Mouse (Mus musculus): ENCODE measurements at regions not wholly inside any gene's neighbourhood (a gene's known extent, or its start where the extent isn't known, plus 50 kb on each side); places are given as distances from the start of the nearest gene placed in this dataset.

DNA sequence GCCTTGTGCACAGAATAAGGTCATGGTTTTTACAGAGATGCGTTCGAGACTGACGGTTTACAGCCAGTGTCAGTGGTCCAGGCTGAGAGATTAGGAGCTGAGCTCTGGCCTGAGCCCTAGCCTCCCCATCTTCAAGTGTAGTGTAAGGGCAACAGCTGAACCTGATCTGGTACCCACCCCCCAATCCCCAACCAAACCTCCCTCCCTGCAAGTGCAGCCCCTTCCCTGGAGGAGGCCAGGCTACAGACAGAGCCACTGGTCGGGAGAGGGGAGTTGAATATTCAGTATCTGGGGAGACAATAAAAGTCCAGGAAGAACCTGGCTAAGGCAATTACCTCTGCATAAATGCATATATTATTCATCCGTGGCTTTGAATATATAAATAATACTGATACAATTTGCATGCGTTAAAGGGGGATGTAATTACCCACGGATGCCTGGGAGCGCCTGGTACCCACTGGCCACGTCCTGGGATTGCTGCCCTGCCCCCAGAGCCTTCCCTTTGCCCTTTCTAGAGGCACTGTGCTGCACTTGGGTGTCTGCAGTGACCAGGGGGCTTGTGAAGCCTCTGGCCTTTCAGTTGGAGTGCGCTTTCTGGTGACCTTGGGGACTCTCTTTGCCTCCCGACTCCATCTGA, 95.5 kb upstream of the Mvb12b start:
- DNase-seq (ENCODE audit: low read depth, low spot score), result no peak

DNA sequence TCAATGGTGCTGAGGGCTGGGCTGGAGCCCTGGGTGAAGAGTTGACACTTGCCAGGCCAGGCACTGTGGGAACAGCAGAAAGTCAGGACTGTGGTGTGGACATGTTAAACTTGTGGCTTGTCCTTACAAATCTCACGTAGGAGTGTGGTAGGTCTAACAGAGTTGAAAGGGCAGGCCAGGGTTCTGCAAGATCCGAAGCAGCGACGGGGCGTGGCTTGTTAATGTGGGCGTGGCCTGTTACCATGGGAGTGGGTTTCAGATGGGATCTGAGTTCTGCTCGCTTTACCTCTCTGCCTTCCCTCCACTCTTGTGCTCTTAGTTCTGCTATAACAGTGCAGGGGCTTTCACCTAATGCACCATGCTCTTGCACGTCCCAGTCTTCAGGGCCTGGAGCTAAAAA, 94.2 kb upstream of the Mvb12b start:
- peak; percentile 71 for DNase-seq (ENCODE audit: low read depth, low spot score)

DNA sequence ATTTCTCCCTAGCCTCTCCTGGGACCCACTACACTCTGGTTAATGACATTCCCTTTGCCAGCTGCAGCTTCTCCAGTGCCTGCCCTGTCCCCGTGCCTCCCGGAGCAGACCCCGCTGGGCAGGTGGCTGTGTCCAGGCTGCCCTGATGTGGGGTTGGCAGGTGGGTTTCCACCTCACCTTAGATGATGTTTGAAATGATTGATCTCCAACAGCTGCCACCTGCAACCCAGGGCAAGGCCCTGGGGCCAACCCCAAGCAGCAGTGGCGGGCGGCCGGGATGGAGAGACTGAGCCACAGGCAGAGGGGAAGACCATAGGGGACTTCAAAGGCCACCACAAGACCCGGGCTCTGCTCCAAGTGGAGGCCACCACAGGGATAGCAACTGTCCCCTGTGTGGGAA, 93.6 kb upstream of the Mvb12b start:
- no peak for DNase-seq (ENCODE audit: low read depth, low spot score)

DNA sequence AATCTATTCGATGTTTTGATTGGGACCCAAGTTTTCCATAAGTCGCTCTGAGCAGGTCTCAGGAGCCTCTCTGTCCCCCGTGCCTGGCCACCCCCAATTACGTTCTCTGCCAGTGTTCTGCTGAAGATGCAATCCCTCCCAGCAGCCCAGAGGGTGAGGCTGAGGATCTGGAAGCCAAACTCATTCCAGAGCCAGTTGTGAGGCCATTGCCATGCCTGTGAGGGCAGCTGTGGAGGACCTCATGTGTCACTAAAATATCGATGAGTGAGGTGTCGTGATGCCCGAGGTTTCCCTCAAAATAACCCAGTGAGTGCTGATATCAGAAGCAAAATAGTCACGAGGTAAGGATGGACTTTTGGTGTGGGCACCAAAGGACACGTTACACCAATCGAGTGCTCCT, 93.1 kb upstream of the Mvb12b start:
- no peak for DNase-seq (ENCODE audit: low read depth, low spot score)

DNA sequence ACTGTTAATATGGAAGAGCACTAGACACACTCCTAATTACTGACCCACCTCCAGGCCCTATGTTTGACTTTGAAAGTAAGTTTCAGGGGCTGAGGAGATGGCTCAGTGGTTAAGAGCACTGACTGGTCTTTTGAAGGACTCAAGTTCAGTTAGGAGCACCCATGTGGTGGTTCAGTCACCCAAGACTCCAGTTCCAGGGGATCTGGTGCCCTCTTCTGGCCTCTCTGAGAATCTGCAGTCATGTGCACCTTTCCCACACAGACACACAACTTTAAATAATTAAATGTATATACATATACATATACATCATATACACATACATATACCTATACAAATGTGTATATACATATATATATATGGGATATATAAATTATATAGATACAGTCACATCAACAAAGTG, 91.5 kb upstream of the Mvb12b start:
- DNase-seq (ENCODE audit: low read depth, low spot score), result peak; percentile 54

DNA sequence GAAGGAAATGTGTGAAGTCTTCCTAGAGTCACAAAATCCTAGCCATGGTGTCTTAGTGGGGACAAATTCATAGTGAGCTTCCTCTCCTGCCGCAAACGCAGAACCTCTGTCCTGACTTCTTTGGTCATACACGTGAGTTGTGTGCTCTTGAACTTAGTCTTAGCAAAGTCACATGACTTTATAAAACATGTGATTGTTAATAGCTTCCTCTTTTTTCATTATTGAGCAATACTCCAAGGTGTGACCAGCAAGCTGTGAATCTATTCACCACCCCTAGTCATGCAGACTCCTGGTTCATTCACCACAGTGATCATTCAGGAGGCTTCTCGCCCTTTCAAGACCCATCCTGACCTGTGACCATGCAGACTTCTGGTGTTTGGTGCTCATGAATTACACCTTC, 90.8 kb upstream of the Mvb12b start:
- no peak for DNase-seq (ENCODE audit: low read depth, low spot score)

DNA sequence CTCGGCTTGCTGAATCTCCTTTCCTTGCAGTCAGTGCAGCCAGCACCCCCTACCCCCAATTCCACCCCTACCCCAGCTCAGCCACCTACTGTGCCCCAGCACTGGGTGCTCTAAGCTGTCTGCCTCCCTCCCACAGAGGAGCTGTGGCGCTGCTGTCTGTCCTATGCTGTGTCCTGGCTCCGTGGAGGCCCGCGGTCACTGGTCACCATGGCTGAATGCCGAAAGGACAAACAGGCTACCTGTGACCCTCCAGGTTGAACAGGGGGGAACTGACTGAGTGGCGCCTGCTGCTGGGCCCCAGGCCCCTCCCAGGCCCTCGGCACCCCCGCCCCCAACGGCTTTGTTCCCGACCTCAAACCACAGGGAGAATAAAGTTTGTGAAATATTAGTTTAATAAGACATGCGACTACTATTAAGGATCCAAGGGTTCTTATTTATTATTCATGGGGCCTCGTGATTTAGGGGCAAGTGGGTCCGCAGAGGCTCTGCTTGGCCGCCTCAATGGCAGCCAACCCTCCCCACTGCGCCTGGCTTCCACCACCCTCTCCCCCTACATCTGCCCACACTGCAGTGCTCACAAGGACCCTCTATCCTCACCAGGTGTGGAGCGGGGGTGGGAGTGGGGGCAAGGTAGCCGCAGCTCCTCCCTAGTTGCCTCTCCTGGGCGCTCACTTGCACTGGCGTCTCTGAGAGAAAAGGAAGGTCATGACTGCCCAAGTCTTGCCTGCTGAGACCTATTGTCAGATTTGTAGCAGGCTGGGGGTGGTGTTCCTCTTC, 90.0 kb upstream of the Mvb12b start:
- DNase-seq (ENCODE audit: low read depth, low spot score), result no peak

DNA sequence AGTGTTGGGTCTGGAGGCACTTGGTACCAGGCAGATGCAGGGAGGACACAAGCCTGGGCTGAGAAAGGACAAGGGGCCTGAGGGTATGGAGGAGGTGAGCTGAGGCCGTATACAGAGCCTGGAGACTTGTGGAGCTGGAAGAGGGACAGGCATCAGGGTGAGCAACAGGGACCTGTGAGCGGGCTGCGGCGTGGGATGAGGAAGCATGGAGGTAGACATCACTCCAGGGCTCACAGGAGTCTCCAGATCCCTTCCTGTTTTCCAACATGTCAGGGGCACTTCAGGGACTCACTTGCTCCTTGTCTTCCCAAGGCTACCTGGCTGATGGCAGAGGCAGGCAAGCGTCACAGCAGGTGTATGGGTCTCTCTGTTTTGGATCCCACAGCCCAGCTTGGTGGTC, 89.4 kb upstream of the Mvb12b start:
- DNase-seq (ENCODE audit: low read depth, low spot score), result no peak

DNA sequence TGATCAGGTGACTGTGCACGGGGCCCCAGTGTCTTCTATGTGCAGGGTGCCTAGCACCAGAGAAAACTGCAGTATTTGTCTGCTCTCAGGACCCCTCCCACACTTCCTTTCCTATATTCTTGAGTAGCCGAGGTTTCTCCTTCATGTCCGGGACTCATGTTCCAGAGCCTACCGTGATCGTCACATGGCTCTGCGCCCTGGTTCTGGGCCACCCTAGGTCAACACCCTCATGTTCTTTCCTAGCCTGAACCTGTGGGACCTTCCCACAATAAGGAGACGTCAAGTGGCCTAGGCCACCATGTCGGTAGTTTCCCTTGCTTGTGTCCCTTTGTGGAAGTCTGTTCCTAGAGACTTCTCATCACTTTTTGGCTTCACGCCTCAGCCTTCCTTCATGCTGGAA, 88.4 kb upstream of the Mvb12b start:
- DNase-seq (ENCODE audit: low read depth, low spot score), result no peak

DNA sequence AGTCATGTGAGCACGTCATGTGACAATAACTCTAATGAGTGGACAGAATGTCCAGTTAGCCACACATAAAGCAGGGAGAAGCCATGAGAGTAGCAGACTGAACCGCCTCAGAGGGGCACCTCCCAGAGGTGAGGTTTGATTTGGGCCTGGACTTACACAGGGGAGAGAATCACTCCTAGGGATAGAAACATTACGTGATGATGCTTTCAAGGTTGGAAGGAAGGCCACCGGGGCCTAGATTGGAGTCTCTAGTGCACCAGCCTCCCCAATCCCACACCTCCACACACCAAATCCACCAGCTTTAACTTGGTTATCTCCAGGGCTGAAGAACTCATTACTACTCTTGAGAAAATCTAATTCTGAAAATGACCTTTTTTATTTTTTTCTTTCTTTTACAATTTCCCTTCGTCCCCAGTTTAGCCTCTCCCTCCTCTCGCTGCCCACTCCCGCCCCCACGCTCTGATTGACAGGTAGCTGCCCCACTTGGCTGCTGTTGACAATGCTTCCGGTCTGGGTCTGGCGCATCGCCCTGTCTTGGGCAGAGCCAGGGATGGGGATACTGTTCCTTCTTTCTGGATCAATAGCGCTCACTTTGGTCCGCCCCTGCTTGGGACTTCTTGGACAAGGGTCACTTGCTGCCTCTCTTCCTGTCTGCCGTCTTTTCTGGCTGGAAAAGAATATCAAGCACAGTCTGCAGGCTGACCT, 87.8 kb upstream of the Mvb12b start:
- DNase-seq (ENCODE audit: low read depth, low spot score), result peak; percentile 70

DNA sequence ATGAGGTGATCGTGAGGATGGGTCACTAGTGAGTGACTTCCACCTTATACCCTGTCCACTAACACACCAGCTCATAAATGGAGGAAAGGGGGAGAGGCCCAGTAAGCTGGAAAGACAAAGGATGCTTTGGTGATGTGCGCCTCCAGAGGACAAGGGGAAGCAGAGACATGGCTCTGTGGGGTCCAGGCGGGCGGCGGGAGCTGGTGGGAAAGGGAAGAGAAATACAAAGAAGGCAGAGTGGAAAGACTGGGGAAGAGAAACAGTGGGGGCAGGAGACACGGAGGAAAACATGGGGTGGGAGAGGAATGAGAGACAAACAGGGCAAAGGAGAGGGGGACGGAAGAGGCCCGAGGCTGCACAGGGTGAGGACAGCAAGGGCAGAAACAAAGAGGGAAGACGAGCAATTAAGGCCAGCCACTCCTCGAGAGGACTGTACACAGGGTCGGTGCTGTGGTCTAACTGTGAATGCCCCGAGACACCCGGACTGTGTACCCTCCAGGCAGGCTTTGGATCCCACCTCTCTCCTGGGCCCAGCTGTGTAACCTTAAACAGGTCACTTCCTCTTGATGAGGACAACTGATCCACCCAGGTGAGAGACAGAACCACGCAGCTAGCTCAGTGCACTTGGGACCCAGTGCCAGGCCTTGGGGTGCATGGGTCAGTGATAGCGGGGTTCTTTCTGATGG, 87.1 kb upstream of the Mvb12b start:
- no peak for DNase-seq (ENCODE audit: low read depth, low spot score)

DNA sequence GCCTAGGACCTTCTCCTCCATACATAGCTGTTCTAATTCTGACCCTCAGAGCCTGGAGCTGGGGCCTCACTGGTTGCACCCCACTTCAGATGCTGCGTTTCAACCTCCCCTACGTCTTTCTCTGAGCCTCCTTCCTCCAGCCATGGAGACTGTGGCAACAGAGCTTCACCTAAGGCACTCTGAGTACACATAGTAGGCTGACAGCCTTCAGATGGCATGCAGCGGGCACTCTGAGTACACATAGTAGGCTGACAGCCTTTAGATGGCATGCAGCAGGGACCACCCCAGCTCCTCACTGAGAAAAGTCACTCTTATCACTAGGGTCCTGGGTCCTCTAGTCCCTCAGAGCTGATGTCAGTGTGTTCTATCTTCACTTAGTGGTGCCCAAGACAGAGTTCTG, 86.3 kb upstream of the Mvb12b start:
- DNase-seq (ENCODE audit: low read depth, low spot score), result no peak

DNA sequence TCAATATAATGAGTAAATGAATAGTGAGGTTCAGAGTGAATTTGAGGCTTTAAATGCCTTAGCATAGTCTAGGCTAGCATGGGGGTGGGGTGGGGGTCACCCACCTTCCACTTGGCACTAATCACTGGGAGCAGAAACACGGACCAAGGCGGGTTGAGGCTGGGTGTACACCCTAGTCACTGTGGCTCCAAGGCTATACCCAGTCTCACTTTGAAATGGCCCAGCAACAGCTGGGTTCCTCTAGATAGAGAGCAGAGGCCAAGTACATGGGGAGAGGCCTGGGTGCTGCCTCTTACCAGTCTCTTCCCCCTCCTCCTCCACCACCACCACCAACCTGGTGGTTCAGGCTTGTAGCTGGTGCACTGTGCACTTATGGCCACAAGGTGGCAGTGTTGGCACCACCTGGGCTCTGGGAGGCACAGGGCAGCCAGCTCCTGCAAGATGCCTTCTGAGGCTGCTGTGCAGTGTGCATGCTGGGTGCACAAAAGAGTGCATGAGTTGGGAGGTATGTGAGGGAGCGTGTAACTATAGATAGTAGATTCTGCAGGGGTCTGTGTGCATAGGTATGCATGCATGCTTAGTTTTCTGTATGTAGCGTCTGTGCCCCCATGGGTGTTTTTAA, 85.6 kb upstream of the Mvb12b start:
- DNase-seq (ENCODE audit: low read depth, low spot score), result peak; percentile 71

DNA sequence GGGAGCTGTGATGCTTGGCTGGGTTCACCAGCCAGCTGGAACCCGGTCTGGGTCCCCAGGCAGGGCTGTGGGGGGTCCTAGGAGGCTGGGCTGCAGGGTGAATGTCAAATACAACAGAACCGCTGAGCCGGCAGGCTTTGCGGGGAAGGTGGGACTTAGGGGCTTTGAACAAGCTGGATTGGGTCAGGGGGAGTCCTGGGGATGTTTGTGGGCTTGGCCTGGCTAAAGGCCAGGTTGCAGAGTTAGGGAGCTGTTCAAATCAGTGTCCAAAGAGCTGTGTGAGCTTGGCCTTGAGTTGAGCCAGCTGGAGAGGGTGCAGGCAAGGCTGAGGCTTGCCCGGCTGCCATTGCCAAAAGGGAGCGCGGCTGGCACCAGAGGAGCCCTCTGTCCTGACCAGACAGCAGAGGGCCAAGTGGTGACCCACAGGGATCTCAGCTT, 79.3 kb upstream of the Mvb12b start:
- DNase-seq (ENCODE audit: low read depth, low spot score), result no peak

DNA sequence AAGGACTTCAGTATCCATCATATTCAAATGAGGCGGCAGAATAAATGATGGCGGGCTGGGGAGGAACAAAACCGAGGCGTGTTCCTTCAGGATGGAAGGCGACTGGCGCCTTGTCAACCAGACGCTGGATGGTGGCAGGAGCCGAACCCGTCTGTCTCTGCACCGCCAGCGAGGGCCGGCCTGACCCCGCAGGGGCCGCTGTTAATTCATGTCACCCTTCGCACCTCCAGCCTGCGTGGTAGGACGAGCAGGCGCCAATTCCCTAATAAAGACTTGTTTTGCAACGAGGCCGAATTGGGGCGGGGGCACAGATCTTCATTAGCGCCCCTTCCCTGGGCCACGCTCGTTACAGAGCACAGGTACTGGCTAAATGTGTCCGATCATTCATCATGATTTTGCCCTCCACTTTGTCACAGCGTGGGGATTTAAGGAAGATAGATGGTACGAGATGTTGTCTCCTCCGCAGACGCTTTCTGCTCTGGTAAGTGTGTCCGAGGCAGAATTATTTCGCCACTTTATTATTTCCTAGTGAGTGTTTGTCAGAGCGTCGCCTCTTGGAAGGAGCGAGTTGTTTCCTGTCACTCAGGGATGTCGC, 78.7 kb upstream of the Mvb12b start:
- no peak for DNase-seq (ENCODE audit: low read depth, low spot score)

DNA sequence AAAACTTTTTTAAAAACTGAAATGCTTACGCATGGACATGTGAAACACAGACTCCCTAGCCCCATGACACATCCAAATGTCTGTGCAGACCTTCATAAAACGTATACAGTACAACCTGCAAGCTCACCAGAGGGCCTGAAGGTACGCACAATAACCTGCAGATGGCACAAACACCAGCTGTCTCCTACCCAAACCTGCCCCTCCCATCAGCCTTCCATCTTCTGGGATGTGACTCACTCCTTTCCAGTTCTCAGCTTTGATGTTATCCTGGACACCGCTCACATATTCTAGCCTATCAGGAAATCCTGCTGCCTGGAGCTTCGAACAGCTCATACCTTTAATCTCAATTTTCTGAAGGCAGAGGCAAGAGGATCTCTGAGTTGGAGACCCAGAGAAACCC, 76.3 kb upstream of the Mvb12b start:
- DNase-seq (ENCODE audit: low read depth, low spot score), result no peak

DNA sequence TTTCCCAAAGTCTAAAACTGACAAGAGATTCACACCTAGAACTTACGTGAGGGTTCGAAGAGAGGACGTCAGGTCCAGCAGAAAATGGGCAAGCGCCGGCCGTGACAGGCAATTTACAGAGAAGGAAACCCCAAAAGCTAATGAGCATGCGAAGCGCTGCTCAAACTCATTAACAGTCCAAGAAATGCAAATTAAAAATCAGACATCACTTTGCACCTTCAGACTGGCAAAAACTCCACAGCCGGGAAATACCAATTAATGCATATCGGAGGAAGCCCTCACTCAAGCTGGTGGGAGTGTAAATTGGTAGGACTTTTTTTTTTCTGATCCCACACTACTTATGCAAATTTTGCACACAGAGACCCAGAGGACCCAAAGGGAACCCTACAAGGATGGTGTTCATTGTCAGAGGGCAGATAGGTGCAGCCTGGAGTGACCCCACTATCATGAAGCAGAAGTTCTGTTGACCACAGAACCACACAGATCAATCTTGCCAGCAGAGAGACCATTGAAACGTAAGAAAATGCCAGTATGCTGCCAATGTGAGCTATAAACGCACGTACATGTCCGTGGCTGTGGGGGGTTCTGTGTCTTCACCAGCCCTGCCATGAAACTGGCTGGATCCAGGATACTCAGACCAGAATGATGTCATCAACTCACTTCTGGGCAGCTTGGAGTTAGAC, 74.8 kb upstream of the Mvb12b start:
- no peak for DNase-seq (ENCODE audit: low read depth, low spot score)

DNA sequence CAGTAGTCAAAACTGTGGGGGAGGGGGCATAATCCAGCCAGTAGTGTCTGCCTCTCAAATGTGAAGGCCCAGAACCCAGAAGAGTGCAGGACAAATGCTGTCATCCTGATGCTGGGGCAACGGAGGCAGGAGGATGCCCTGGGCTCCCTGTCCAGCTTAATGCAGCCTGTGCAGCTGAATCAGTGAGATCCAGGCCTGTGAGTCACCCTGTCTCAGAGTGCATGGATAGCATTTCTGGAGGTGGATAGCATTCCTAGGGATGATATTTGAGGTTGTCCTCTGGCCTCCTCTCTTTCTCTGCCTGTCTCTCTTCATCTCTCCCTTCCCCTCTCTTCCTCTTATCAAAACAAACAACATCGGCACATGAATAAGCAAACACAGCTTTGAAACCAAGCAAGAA, 73.8 kb upstream of the Mvb12b start:
- no peak for DNase-seq (ENCODE audit: low read depth, low spot score)

DNA sequence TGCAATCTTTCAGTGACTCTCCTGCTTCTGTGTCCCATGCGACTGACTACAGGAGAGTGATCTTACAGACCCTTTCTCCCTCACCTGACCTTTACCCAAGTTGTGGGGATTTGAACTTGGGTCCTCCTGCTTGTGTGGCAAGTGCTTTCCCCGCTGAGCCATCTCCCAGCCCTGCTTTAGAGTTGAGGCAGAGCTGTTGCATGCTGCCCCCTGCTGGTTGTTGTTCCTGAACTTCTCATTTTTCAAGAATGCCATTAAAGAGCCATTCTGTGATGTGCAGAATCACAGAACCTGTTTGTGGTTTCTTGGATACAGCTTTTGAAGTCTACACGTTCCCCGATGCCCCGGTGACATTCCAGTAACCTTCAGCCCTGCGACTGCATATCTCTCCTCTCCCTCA, 70.0 kb upstream of the Mvb12b start:
- DNase-seq (ENCODE audit: low read depth, low spot score), result peak; percentile 77

DNA sequence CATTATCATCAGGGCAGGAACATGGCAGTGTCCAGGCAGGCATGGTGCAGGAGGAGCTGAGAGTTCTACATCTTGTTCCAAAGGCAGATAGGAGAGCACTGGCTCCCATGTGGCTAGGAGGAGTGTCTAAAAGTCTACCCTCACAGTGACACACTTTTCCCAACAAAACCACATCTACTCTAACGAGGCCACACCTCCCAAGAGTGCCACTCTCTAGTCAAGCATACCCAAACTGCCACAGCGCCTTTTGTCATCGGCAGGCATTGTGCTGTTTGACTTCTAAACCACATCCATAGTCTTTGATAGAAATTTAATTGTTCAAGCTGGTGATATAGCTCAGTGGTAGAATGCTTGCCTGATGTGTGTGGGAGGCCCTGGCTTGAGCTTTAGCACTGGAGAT, 56.6 kb upstream of the Mvb12b start:
- DNase-seq (ENCODE audit: low read depth, low spot score), result no peak

DNA sequence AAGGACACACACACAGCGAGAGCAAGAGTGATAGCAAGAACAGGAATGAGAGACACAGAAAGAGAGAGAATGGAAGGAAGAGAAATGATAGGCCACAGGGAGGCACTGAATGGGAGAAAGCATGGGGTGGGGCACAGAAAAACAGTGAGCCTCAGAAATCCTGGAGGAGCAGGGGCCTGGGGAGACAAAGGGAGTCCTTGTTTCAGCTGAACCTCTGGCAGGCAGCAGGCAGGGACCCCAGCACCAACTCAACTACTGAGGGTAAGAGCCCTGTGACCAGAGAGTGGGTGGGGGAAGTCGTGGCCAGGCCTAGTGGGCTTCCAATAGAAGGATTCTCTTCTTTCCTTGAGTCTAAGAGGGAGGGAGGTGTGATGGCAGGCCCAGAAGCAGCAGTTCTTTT, 54.3 kb upstream of the Mvb12b start:
- no peak for DNase-seq (ENCODE audit: low read depth, low spot score)

All from R1 (cell line).